Mouse (Mus musculus) myocyte (in vitro differentiated cells): Measurements from ENCODE around the gene Olfr1383. TPM values are rescaled to one million over a fixed set of nuclear protein-coding genes. Genes with fewer than 3 reads are reported as not detected.
"Not testable (repeated sequence)": the region's sequence is repeated elsewhere in the genome, so short reads cannot be mapped to it uniquely, and the experiment has no call there.

Experiments used
- H3K27me3 ChIP-seq: one replicate; pipeline ENCODE4 v1.6.1; 2011; ENCODE audit not compliant: control insufficient read depth, insufficient read depth, insufficient read length
- H3K36me3 ChIP-seq: one replicate; pipeline ENCODE4 v1.6.1; 2011; ENCODE audit not compliant: control insufficient read depth, insufficient read depth
- H3K4me2 ChIP-seq: one replicate; pipeline ENCODE4 v1.6.1; 2011; ENCODE audit warnings: low read depth, control low read depth
- H3K4me3 ChIP-seq: one replicate; pipeline ENCODE4 v1.5.1; 2011; ENCODE audit warnings: mild to moderate bottlenecking, control low read depth, moderate library complexity
- H3K79me2 ChIP-seq: one replicate; pipeline ENCODE4 v1.6.1; 2011; ENCODE audit not compliant: control insufficient read depth, insufficient read depth
- H3ac ChIP-seq: one replicate; pipeline ENCODE4 v1.6.1; 2011; ENCODE audit not compliant: control insufficient read depth, insufficient read length
- CEBPB ChIP-seq: IDR thresholded peaks from 2 replicates; pipeline ENCODE4 v1.6.1; 2011; ENCODE audit warnings: mild to moderate bottlenecking, moderate library complexity; ENCODE audit not compliant: poor library complexity, insufficient read depth, severe bottlenecking
- E2F4 ChIP-seq: IDR thresholded peaks from one replicate; pipeline ENCODE4 v1.6.1; 2011; ENCODE audit warnings: mild to moderate bottlenecking, control low read depth, moderate library complexity; ENCODE audit not compliant: insufficient read depth
- MYOD1 ChIP-seq, 3 experiments: IDR thresholded peaks; one replicate each; pipeline ENCODE4 v1.6.1; 2011; ENCODE audit warnings: control low read depth in 2 of 3, low read depth in 2 of 3, mild to moderate bottlenecking in 2 of 3, moderate library complexity in 1 of 3; ENCODE audit not compliant: insufficient read length in 2 of 3, control insufficient read depth in 1 of 3
- MYOG ChIP-seq, 3 experiments: IDR thresholded peaks; one replicate each; pipeline ENCODE4 v1.6.1; 2011; ENCODE audit warnings: control low read depth in 2 of 3, low read depth in 2 of 3, mild to moderate bottlenecking in 2 of 3; ENCODE audit not compliant: insufficient read length in 2 of 3, control insufficient read depth in 1 of 3, insufficient read depth in 1 of 3
- POLR2A ChIP-seq: IDR thresholded peaks from one replicate; pipeline ENCODE4 v1.6.1; 2011; ENCODE audit warnings: low read depth, mild to moderate bottlenecking, control low read depth, moderate library complexity; ENCODE audit not compliant: insufficient read length
- POLR2AphosphoS2 ChIP-seq: IDR thresholded peaks from one replicate; pipeline ENCODE4 v1.6.1; 2011; ENCODE audit warnings: low read depth, control low read depth; ENCODE audit not compliant: insufficient read length
- REST ChIP-seq: IDR thresholded peaks from one replicate; pipeline ENCODE4 v1.6.1; 2011; ENCODE audit warnings: mild to moderate bottlenecking, control low read depth, moderate library complexity; ENCODE audit not compliant: insufficient read depth, insufficient read length
- SRF ChIP-seq: IDR thresholded peaks from one replicate; pipeline ENCODE4 v1.6.1; 2011; ENCODE audit warnings: low read depth; ENCODE audit not compliant: control insufficient read depth, insufficient read length
- TCF12 ChIP-seq: IDR thresholded peaks from one replicate; pipeline ENCODE4 v1.6.1; 2011; ENCODE audit warnings: mild to moderate bottlenecking, control low read depth; ENCODE audit not compliant: poor library complexity, insufficient read depth, severe bottlenecking
- USF1 ChIP-seq: IDR thresholded peaks from one replicate; pipeline ENCODE4 v1.6.1; 2011; ENCODE audit warnings: low read depth, mild to moderate bottlenecking, control low read depth, moderate library complexity
- polyA plus RNA-seq: library from polyadenylated mRNA; unstranded; fragments of >200 nt; fragmentation: generic; extraction: Trizol; gene quantifications from one replicate; pipeline ENCODE4 v1.2.1, GENCODE M21; 2012; ENCODE audit warnings: missing spikeins

The Olfr1383 gene
- polyA plus RNA-seq: not detected

DNA sequence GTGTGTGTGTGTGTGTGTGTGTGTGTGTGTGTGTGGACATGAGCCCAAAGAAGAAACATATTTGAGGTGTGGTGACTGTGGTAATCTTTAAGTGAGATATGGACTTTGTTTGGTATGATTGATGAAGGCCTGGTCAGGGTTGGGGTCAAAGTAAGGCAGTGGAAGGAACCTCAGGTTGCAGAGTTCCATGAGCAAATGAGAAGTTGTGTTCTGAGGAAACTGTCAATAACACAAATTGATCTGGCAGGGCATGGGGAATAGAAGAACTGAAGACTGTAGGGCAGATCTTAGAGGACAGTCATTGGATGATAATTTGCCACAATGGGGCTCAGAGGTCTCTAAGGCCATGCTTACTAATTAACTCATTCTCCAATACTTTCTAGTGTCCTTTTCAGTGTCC lies at the start of gene Olfr1383:
Olfr1383 (plus strand) TSS at position 301 of the 400 bp plus-strand sequence.
- no peak within 1 kb of the TSS for H3K4me3 ChIP-seq
- no peak within 1 kb of the TSS for H3ac ChIP-seq
- no peaks in the 10 kb centered on the region for H3K79me2 ChIP-seq
- TF ChIP-seq TCF12 (no peak), USF1 (no peak), SRF (no peak)
- H3K4me2 ChIP-seq: no peak within 1 kb of the TSS
- no peaks in the 10 kb centered on the region for H3K27me3 ChIP-seq
- H3K36me3 ChIP-seq: no peaks in the 10 kb centered on the region

DNA sequence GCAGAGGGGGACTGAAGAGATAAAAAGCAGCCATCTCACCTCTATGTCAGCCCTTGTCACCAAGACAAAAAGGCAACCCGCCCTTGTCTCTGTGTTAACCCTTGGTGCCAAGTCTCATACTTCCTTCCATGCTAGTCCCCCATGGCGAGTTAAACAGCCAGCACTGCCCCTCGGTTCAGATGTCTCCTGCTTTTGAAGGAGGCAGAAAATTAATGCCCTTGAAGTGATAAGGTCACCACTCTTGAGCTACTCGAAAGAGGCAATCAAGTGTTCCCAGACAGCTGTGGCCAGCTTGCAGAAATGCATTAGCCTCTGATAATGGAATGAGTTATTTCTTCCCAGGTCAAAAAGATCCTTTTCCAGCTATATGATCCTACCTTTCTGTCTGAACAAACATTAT lies 33.5 kb upstream of the Olfr1383 start:
- H3K4me2 ChIP-seq: no peak overlapping the region
- TF ChIP-seq MYOG (IDR thresholded peaks at IDR 0.05; ENCODE audit: control insufficient read depth in 1 of 3, insufficient read depth in 1 of 3, insufficient read length in 2 of 3, low read depth in 2 of 3) (no peak), POLR2A (no peak), MYOD1 (IDR thresholded peaks at IDR 0.05; ENCODE audit: control insufficient read depth in 1 of 3, insufficient read length in 2 of 3, low read depth in 2 of 3) (no peak), TCF12 (no peak)
- no peaks in the 10 kb centered on the region for H3K27me3 ChIP-seq
- H3K79me2 ChIP-seq: no peaks in the 10 kb centered on the region
- no peak overlapping the region for H3K4me3 ChIP-seq
- H3ac ChIP-seq: no peak overlapping the region
- no peaks in the 10 kb centered on the region for H3K36me3 ChIP-seq

DNA sequence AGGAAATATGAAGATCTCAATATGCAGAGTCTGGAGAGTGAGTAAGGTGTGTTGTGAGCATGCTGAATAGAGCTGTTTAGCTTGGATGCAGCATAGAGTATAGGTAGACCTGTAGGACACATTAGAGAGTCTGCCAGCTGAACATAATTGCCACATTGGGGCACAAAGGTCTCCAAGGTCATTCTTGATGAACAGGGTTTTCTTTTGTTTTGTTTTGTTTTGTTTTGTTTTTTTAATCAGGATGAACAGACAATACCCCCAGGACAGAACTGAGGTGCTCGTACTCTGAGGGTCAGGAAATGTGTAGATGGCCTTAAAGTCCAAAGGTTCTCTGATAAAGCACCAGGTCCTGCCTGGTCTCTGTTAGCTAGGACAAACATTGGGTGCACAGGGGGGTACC lies 30.7 kb upstream of the Olfr1383 start, which contains the start of gene Olfr1385:
Olfr1385 (plus strand) TSS at position 301 of the 400 bp plus-strand sequence.
- not testable (repeated sequence) for H3K4me3 ChIP-seq, H3K4me2 ChIP-seq, H3ac ChIP-seq, H3K27me3 ChIP-seq, H3K79me2 ChIP-seq, H3K36me3 ChIP-seq

DNA sequence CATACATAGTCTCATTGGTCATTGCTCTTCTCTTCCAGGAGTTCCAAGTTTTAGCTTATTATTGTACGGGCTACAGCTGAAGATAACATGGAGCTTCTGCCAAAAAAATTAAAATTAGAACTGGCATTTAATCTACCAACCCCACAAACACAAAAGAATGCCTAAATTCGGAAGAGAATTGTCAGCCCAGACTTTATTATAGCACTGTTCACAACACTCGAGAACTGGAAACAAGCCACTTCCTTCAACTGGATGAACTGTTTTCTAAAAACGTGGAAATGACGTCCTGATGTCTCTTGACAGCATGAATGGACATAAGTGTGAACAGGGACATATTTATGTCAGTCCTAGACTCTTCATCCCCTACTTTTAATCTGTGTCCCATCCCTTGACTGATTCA lies 1.4 kb upstream of the Olfr1383 start:
- H3K36me3 ChIP-seq: no peaks in the 10 kb centered on the region
- TF ChIP-seq USF1 (no peak), CEBPB (no peak), MYOD1 (IDR thresholded peaks at IDR 0.05; ENCODE audit: control insufficient read depth in 1 of 3, insufficient read length in 2 of 3, low read depth in 2 of 3) (no peak), REST (no peak), TCF12 (no peak), SRF (no peak)
- no peaks in the 10 kb centered on the region for H3K27me3 ChIP-seq
- no peak overlapping the region for H3K4me3 ChIP-seq
- H3K79me2 ChIP-seq: no peaks in the 10 kb centered on the region
- H3ac ChIP-seq: no peak overlapping the region
- no peak overlapping the region for H3K4me2 ChIP-seq

DNA sequence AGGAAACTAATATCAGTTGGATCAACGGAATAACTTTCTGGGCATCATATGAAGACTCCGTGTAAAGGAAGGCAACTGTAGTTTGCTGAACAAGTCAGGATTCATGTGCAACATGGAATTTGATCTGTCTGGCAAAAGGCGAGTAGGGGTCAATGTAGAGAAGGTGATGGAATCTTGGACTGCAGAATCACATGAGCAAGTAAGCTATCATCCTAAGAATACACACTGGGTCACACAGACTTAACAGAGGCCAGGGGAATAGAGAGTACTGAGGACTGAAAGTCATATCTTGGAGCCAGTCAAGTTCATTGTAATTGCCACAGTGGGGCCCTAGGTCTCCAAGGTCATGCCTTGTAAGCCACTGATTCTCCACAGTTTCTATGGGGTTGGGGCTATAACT lies 8.5 kb downstream of the Olfr1383 start, which contains the start of gene Olfr1382:
Olfr1382 (plus strand) TSS at position 301 of the 400 bp plus-strand sequence.
- H3K36me3 ChIP-seq: no peaks in the 10 kb centered on the region
- no peak within 1 kb of the TSS for H3ac ChIP-seq
- H3K4me2 ChIP-seq: no peak within 1 kb of the TSS
- H3K79me2 ChIP-seq: no peaks in the 10 kb centered on the region
- TF ChIP-seq E2F4 (no peak), POLR2AphosphoS2 (no peak)
- H3K4me3 ChIP-seq: no peak within 1 kb of the TSS
- H3K27me3 ChIP-seq: no peaks in the 10 kb centered on the region

DNA sequence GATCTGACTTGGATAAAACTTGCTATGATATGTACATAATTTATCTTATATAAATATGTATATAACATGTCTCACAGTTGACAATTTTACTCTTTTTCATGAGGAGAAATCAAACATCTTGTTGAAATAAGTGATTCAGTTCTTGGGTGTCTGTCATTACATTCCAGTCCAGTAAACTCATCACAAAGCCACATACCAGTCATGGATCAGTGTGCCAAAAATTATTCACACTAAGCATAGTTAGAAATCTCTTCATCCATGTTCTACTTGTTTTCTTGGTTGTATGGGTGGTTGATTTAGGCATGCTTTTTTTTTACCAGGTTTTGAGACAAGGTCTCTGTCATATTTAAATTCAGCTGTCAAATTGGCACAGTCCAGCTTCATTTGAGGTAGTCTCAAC lies 13.3 kb downstream of the Olfr1383 start:
- Histone ChIP-seq H3K36me3 (no peaks in the 10 kb centered on the region), H3K79me2 (no peaks in the 10 kb centered on the region), H3K4me3 (no peak overlapping the region), H3ac (no peak overlapping the region), H3K27me3 (no peaks in the 10 kb centered on the region), H3K4me2 (no peak overlapping the region)
- TF ChIP-seq SRF: no peak
- TF ChIP-seq REST: no peak
- TF ChIP-seq USF1: no peak
- no peak for TF ChIP-seq MYOG (IDR thresholded peaks at IDR 0.05; ENCODE audit: control insufficient read depth in 1 of 3, insufficient read depth in 1 of 3, insufficient read length in 2 of 3, low read depth in 2 of 3)
- TF ChIP-seq CEBPB: no peak
- no peak for TF ChIP-seq MYOD1 (IDR thresholded peaks at IDR 0.05; ENCODE audit: control insufficient read depth in 1 of 3, insufficient read length in 2 of 3, low read depth in 2 of 3)

DNA sequence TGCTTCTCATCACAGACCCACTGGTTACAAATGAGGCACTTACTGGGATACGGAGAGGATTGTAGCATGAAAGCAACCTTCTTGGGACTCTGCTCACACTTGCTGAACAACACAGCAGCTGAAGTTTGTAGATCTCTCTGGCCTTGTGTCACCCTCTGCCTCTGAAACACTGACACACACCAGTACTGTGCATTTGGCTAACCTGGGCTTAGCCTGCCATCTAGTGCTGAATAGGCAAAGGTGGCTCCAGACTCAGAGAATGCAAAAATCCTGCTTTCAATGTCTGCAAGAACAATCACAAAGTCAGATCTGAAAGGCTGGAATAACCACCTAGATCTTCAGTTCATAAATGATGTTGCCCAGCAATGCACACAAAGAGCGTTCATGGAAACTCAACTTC lies 17.2 kb downstream of the Olfr1383 start:
- not testable (repeated sequence) for H3K27me3 ChIP-seq, H3K79me2 ChIP-seq, H3K36me3 ChIP-seq

DNA sequence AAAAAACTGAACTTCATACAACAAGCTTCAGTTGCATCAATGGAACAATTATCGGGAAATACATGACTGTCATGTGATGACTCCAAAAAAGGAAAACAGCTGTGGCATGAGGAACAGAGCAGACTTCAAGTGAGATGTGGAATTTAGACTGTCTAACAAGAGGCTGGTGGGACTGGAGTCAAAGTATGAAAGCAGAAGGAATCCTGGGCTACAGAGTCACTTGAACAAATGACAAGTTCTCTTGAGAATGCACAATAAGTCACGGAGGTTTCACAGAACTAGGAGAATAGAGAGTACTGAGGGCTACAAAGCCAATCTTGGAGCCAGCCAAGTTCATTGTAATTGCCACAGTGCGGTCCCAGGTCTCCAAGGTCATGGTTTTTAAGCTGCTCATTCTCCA lies 23.7 kb downstream of the Olfr1383 start, which contains the start of gene Olfr1381:
Olfr1381 (plus strand) TSS at position 301 of the 400 bp plus-strand sequence.
- not testable (repeated sequence) for H3K4me3 ChIP-seq, H3K27me3 ChIP-seq, H3K79me2 ChIP-seq

More for the DNA sequence above, 17.2 kb downstream of the Olfr1383 start:
- H3ac ChIP-seq, H3K4me3 ChIP-seq, H3K4me2 ChIP-seq: not testable (repeated sequence)

DNA sequence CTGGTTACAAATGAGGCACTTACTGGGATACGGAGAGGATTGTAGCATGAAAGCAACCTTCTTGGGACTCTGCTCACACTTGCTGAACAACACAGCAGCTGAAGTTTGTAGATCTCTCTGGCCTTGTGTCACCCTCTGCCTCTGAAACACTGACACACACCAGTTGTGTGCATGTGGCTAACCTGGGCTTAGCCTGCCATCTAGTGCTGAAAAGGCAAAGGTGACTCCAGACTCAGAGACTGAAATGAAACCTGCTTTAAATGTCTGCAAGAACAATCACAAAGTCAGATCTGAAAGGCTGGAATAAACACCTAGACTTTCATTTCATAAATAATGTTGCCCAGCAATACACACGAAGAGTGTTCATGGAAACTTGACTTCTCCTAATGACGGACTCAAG lies 34.6 kb downstream of the Olfr1383 start:
- not testable (repeated sequence) for H3K36me3 ChIP-seq, H3K27me3 ChIP-seq, H3ac ChIP-seq, H3K79me2 ChIP-seq, H3K4me3 ChIP-seq, H3K4me2 ChIP-seq

More for the DNA sequence above, 23.7 kb downstream of the Olfr1383 start, which contains the start of gene Olfr1381:
- H3K4me2 ChIP-seq, H3ac ChIP-seq, H3K36me3 ChIP-seq: not testable (repeated sequence)

DNA sequence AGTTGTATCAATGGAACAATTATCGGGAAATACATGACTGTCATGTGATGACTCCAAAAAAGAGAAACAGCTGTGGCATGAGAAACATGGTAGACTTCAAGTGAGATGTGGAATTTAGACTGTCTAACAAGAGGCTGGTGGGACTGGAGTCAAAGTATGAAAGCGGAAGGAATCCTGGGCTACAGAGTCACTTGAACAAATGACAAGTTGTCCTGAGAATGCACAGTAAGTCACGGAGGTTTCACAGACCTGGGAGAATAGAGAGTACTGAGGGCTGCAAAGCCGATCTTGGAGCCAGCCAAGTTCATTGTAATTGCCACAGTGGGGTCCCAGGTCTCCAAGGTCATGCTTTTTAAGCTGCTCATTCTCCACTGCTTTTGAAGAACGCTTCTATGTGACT lies 37.1 kb downstream of the Olfr1383 start, which contains the start of gene Olfr1380:
Olfr1380 (plus strand) TSS at position 301 of the 400 bp plus-strand sequence.
- H3K4me3 ChIP-seq, H3K36me3 ChIP-seq, H3K79me2 ChIP-seq, H3K27me3 ChIP-seq, H3K4me2 ChIP-seq, H3ac ChIP-seq: not testable (repeated sequence)
